Mouse (Mus musculus): ENCODE measurements at regions not wholly inside any gene's neighbourhood (a gene's known extent, or its start where the extent isn't known, plus 50 kb on each side); places are given as distances from the start of the nearest gene placed in this dataset. TPM values are rescaled to one million over a fixed set of nuclear protein-coding genes. Genes with fewer than 3 reads are reported as not detected.

Small RNAs in the stretch of these regions (microRNA-seq; reads per million reads assigned to microRNA genes)
- not detected for gene Gm25708

Data from midbrain, embryonic 16.5 days (tissue).